Mouse (Mus musculus) forebrain, embryonic 14.5 days (tissue): ENCODE results near the gene Tent5c. TPM values are rescaled to one million over a fixed set of nuclear protein-coding genes. Genes with fewer than 3 reads are reported as not detected.

Experiments
- ATAC-seq: fragments of 200-750 bp; cut with Nextera tagmentation; 2 replicates; pipeline ENCODE4 v1.8.0; 2017; ENCODE audit warnings: mild to moderate bottlenecking, moderate library complexity
- DNase-seq: peaks from one replicate; pipeline ENCODE4 v3.0.0-alpha.2; 2015; ENCODE audit warnings: low spot score
- H3K27ac ChIP-seq: fragments of 300-500 bp; sonication (generic); 2 replicates; pipeline ENCODE4 v1.5.1; 2014; ENCODE audit warnings: low read depth, mild to moderate bottlenecking, control low read depth, low read length, moderate library complexity
- H3K27me3 ChIP-seq: fragments of 300-500 bp; sonication (generic); replicated peaks from 2 replicates; pipeline ENCODE4 v1.6.1; 2014; ENCODE audit warnings: low read length, control low read depth, mixed read lengths; ENCODE audit not compliant: control insufficient read depth, insufficient read depth
- H3K36me3 ChIP-seq: fragments of 300-500 bp; sonication (generic); 2 replicates; pipeline ENCODE4 v1.6.1; 2014; ENCODE audit warnings: low read length, control low read depth; ENCODE audit not compliant: control insufficient read depth, insufficient read depth
- H3K4me1 ChIP-seq: fragments of 300-500 bp; sonication (generic); 2 replicates; pipeline ENCODE4 v1.6.1; 2014; ENCODE audit warnings: antibody characterized with exemption, low read length, control low read depth; ENCODE audit not compliant: control insufficient read depth, insufficient read depth
- H3K4me2 ChIP-seq: fragments of 300-500 bp; sonication (generic); 2 replicates; pipeline ENCODE4 v1.6.1; 2014; ENCODE audit warnings: mild to moderate bottlenecking, control low read depth, low read length
- H3K4me3 ChIP-seq: fragments of 300-500 bp; sonication (generic); 2 replicates; pipeline ENCODE4 v1.5.1; 2014; ENCODE audit warnings: low read depth, low read length, control low read depth
- H3K9ac ChIP-seq: fragments of 300-500 bp; sonication (generic); 2 replicates; pipeline ENCODE4 v1.6.1; 2014; ENCODE audit warnings: mild to moderate bottlenecking, low read length, control low read depth, moderate library complexity
- H3K9me3 ChIP-seq: fragments of 300-500 bp; sonication (generic); replicated peaks from 2 replicates; pipeline ENCODE4 v1.6.1; 2016; ENCODE audit warnings: low read length, control low read depth, mixed read lengths; ENCODE audit not compliant: control insufficient read depth
- WGBS: fragments of 180-500 bp; shearing (Covaris S2); extraction: QIAGEN DNeasy Blood & Tissue Kit; methylation state at CpG from one replicate; pipeline ENCODE4 v1.1.7; 2014; 5-methylcytosine and 5-hydroxymethylcytosine counted together
- polyA plus RNA-seq: library from polyadenylated mRNA; unstranded; fragments of >200 nt; fragmentation: Nextera tagmentation; extraction: Ambion mirVana; gene quantifications from 2 replicates; pipeline ENCODE4 v1.2.1, GENCODE M21; 2014

The Tent5c gene
- polyA plus RNA-seq, 1 experiment from 2014 or later = 1.9 TPM

DNA sequence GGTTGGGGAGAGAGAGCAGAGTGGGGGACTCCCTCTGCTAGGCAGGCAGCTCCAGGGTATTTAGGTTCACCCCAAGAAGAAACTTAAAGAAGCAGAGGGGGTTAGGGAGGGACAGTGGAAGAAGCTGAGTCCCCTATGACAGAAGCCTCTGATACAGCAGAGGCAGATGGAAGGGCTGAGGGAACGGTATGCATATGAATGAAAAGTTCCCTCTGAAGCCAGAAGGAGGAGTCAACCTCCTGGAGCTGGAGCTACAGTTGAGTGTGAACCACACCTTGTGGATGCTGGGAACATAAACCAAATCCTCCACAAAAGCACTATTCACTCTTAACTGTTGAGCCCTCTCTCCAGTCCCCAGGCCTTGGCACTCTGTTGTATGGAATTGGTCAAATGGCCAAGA is 32.5 kb upstream of the Tent5c start:
- Histone ChIP-seq H3K36me3 (no peaks in the 10 kb centered on the region), H3K4me1 (no peaks in the 10 kb centered on the region), H3K9ac (no peak overlapping the region), H3K4me3 (no peak overlapping the region), H3K27me3 (no peaks in the 10 kb centered on the region), H3K4me2 (no peak overlapping the region), H3K9me3 (no peaks in the 10 kb centered on the region), H3K27ac (no peak overlapping the region)
- DNase-seq (no peak), ATAC-seq (no peak)
- WGBS = 61% methylated on average over 1 of the region's 1 CpGs

DNA sequence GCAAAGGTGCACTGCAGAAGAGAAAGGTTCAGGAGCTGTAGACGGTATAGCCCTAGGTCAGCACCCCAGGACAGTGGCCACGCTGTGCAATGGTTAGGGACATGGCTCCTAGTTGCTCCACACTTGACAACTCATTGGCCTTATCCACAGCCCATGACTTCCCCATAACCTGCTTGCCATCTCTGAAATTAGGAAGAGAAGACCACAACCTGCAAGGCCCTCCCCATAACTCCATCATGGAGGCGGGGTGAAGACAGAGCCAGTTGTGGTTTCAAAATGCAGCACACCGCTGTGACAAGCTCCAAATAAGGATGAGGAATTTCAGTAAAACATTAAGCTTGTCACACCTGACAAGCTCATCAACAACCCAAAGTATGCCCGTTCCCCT is 26.6 kb upstream of the Tent5c start:
- DNase-seq (no peak), ATAC-seq (no peak)
- Histone ChIP-seq H3K4me1 (no peaks in the 10 kb centered on the region), H3K27me3 (no peaks in the 10 kb centered on the region), H3K27ac (no peak overlapping the region), H3K9ac (no peak overlapping the region), H3K9me3 (no peaks in the 10 kb centered on the region), H3K4me2 (no peak overlapping the region), H3K4me3 (no peak overlapping the region), H3K36me3 (no peaks in the 10 kb centered on the region)
- 85% methylated on average over 5 of the region's 5 CpGs for WGBS

DNA sequence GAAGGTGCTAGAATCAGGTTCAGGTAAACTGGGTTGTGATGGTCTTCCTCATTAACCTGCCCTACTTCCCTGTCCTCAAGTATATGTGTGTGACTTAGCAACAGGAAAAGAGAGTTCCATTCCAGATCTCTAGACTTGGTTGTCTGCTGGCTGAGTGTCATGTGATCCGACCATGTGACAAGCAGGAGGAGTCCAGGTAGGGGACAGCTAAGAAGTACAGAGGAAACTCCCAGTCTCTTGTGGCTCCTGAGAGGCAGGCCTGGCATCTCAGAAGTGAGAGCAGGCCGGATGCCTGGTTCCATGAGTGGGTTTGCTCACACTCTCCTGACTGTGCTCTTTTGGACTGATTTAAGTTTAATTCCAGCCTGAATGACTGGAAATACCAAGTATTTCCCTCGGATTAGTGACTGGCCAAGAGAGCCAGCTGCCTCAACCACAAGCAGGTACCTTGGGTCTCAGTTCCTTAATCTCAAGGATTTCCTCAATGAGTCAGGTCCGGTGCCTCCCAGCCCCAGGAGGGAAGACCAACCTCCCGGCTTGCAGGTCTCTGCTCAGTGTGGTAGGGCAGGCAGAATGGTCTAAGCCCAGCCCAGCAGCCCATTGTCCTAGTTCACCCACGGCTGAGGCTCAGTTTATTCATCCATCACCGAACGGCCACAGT is 26.1 kb upstream of the Tent5c start:
- H3K27ac ChIP-seq = no peak overlapping the region
- H3K4me2 ChIP-seq = no peak overlapping the region
- H3K4me1 ChIP-seq = no peaks in the 10 kb centered on the region
- DNase-seq (no peak), ATAC-seq (no peak)
- no peak overlapping the region for H3K9ac ChIP-seq
- no peaks in the 10 kb centered on the region for H3K27me3 ChIP-seq
- H3K36me3 ChIP-seq = no peaks in the 10 kb centered on the region
- 61% methylated on average over 8 of the region's 8 CpGs for WGBS
- H3K9me3 ChIP-seq = no peaks in the 10 kb centered on the region
- no peak overlapping the region for H3K4me3 ChIP-seq

DNA sequence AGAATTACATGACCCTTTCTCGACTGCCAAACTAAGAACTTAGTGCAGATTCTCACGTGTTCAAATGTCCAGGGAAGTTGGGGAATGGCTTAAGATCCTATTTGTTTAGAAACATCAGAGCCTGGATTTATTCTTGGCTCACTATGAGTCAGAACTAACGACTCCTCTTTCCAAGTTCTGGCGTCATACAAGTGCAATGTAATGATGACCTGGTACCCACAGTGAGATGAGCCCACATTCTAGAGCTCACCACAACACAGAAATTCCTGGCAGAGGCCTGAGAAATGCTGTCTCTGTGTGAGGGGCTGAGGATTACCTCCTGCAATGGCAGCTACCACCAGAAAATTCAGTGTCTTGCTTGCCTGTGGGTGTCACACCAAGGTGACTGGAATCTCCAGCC is 18.1 kb upstream of the Tent5c start:
- DNase-seq (no peak), ATAC-seq (no peak)
- Histone ChIP-seq H3K9me3 (no peaks in the 10 kb centered on the region), H3K9ac (no peak overlapping the region), H3K4me1 (no peaks in the 10 kb centered on the region), H3K27me3 (no peaks in the 10 kb centered on the region), H3K27ac (no peak overlapping the region), H3K4me3 (no peak overlapping the region), H3K36me3 (no peaks in the 10 kb centered on the region), H3K4me2 (no peak overlapping the region)
- WGBS = 86% methylated on average over 4 of the region's 4 CpGs

DNA sequence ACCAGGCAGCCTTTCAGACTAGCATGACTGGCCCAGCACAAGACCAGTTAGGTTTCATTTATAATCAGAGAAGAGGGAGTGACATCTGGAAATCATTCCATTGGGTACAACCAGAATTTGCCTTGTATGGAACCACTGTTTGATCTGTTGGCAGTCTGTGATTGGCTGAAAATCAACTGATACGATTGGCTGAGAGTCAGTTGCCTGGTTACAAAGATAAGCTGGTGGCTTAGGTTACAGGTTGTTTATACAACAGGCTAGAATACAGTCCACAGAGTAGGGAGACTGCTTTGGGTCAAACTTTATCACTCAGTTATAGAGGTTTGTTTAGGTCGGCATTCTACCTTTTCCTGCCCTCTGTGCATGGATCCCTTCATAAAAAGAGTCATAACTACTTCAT is 17.6 kb upstream of the Tent5c start:
- H3K36me3 ChIP-seq = no peaks in the 10 kb centered on the region
- H3K4me1 ChIP-seq = no peaks in the 10 kb centered on the region
- WGBS = 85% methylated on average over 2 of the region's 2 CpGs
- H3K27ac ChIP-seq = no peak overlapping the region
- H3K9me3 ChIP-seq = no peaks in the 10 kb centered on the region
- H3K4me3 ChIP-seq = no peak overlapping the region
- no peak overlapping the region for H3K9ac ChIP-seq
- ATAC-seq (no peak), DNase-seq (no peak)
- H3K27me3 ChIP-seq = no peaks in the 10 kb centered on the region
- H3K4me2 ChIP-seq = no peak overlapping the region

DNA sequence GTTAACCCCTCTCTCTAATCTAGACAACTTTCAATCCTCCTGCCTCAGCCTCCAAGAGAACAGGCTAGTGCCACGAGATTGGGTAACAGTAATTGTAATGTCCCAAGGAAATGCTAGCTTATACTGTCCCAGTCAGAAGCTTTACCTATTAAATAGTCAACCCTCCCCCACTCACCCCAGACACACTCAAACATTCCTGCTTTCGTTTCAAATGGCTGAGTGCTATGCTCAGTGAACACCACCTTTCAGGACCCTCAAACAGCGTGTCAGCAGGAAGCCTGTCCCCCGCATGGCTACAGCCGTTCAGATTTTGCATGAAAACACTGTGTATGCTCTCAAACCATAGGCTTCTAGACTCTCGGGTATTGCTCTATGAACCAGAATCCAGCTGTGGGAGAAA is 14.8 kb upstream of the Tent5c start:
- H3K27ac ChIP-seq = no peak overlapping the region
- H3K9ac ChIP-seq = no peak overlapping the region
- no peaks in the 10 kb centered on the region for H3K4me1 ChIP-seq
- DNase-seq = no peak
- H3K9me3 ChIP-seq = no peaks in the 10 kb centered on the region
- WGBS = 81% methylated on average over 6 of the region's 6 CpGs
- ATAC-seq = no peak
- H3K4me3 ChIP-seq = no peak overlapping the region
- H3K4me2 ChIP-seq = no peak overlapping the region
- no peaks in the 10 kb centered on the region for H3K27me3 ChIP-seq
- H3K36me3 ChIP-seq = no peaks in the 10 kb centered on the region

DNA sequence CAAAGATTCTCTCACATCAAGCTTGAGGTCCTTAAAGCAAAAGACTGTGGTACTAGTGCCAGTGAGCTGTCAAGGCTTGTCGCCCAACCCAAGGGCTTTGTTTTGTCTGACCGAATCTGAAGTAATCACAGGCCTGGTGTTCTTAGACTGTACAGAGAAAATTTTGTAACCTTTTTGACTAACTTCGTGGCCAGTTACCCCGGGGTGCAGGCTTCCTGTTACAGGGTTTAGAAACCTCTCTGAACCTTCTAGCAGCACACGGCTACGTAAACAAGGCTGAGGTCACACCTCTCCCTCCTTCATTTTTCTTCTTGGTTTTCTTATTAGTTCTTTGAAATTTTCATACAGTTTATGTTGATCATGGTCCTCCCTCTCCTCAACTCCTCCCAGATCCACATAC is 13.4 kb upstream of the Tent5c start:
- H3K9me3 ChIP-seq = no peaks in the 10 kb centered on the region
- H3K27me3 ChIP-seq = no peaks in the 10 kb centered on the region
- H3K4me1 ChIP-seq = no peaks in the 10 kb centered on the region
- ATAC-seq (no peak), DNase-seq (no peak)
- 90% methylated on average over 6 of the region's 6 CpGs for WGBS
- no peak overlapping the region for H3K4me2 ChIP-seq
- H3K27ac ChIP-seq = no peak overlapping the region
- no peak overlapping the region for H3K4me3 ChIP-seq
- no peak overlapping the region for H3K9ac ChIP-seq
- no peaks in the 10 kb centered on the region for H3K36me3 ChIP-seq

DNA sequence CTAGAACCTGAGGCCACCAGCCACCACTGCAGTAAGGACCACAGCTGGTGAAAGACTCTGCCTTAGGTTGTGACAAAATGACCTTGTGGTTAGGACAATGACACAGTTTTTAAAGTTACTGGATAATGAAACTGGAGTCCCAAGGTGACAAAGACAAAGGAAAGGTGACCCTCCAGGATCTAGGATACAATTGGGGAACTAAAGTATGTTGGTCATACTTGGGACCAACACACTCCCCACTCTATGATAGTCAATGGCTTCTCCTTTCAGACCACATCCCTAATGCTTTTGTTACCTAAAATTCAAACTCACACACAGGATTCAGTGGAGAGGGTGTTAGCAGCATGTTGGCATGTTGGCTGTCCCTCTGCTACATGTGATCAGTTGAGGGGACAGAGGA is 12.8 kb upstream of the Tent5c start:
- DNase-seq (no peak), ATAC-seq (no peak)
- H3K9me3 ChIP-seq = no peaks in the 10 kb centered on the region
- no peaks in the 10 kb centered on the region for H3K27me3 ChIP-seq
- H3K4me1 ChIP-seq = no peaks in the 10 kb centered on the region
- H3K4me3 ChIP-seq = no peak overlapping the region
- H3K9ac ChIP-seq = no peak overlapping the region
- H3K27ac ChIP-seq = no peak overlapping the region
- no peak overlapping the region for H3K4me2 ChIP-seq
- H3K36me3 ChIP-seq = no peaks in the 10 kb centered on the region

DNA sequence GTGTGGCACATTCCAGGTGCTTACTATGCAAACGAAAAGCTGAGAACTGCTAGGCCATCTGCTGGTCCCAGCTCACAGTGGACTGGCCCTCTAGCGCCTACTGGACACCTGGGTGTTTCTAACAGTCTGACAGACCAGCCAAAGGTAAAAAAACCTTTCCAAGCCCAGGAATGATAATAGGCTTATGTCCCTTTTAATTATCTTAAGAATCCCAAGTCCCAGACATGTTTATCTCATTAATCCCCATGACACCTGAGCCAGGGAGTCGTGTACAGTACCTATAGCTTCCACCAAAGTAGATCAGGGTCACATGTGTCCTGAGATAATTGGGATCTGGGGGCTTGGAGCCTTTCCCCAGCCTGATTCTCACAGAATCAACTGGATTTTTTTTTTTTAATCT is 7.0 kb upstream of the Tent5c start:
- no peaks in the 10 kb centered on the region for H3K27me3 ChIP-seq
- no peak overlapping the region for H3K9ac ChIP-seq
- no peaks in the 10 kb centered on the region for H3K36me3 ChIP-seq
- DNase-seq (no peak), ATAC-seq (no peak)
- no peaks in the 10 kb centered on the region for H3K4me1 ChIP-seq
- H3K27ac ChIP-seq = no peak overlapping the region
- H3K4me2 ChIP-seq = no peak overlapping the region
- H3K9me3 ChIP-seq = no peaks in the 10 kb centered on the region
- no peak overlapping the region for H3K4me3 ChIP-seq
- 75% methylated on average over 3 of the region's 3 CpGs for WGBS
